Mouse (Mus musculus) gastrocnemius, postnatal 10 days (tissue): ENCODE data around the gene Mtnr1b. TPM values are rescaled to one million over a fixed set of nuclear protein-coding genes. Genes with fewer than 3 reads are reported as not detected.

Source experiments
- DNase-seq: peaks from one replicate; pipeline ENCODE4 v3.0.0; 2021; ENCODE audit warnings: mixed read lengths
- total RNA-seq, 2 experiments: library from RNA; stranded (reverse); gene quantifications; 2 replicates each; pipeline ENCODE4 v1.2.3; 2021

Mtnr1b gene
- total RNA-seq, 2 experiments from 2014 or later: not detected

DNA sequence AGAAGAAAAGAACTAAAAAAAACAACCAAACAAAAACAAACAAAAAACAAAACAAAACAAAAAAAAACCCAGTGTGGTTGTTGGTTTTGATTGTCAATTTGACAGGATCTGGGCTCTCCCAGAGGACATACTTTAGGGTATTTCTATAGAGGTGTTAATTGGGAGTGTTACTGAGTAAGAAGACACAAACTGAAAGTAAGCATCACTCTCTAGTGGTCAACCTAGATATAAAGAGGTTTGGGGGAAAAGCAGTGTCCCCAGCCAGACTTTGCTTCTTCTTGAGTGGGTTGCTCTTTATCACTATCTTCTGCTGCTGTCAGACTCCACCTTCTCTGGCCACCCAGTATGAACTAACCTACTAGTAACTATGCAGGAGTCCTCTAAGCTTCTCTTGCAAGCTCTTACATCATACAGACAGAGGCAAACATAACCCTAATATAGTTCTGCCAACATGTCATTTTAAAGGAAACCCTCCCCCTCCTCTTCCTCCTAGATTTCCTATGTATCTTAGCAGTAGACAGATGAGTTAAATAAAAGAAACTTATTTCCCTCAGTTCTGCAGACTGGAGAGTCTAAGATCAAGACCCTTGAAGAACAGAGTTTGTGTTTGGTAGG, 71.8 kb downstream of the Mtnr1b start:
- DNase-seq: no peak

DNA sequence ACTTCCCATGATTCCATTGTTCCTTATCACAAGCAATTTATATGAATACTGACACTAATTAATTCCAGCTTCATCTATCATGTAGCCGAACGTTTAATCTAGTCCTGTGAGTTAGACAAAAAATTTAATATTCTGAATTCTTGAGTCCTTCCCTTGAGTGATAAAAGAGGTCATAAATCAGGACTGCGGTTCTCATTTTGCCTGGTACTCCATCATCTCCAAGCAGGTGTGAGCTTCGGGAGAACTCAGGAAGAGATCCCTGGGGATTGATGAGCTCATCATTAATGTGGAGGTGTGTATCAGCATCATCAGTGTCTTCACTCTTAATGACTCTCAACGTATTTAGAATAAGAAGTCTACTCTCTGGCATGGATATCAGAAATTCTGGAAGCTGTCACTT, 74.0 kb downstream of the Mtnr1b start:
- DNase-seq: no peak

DNA sequence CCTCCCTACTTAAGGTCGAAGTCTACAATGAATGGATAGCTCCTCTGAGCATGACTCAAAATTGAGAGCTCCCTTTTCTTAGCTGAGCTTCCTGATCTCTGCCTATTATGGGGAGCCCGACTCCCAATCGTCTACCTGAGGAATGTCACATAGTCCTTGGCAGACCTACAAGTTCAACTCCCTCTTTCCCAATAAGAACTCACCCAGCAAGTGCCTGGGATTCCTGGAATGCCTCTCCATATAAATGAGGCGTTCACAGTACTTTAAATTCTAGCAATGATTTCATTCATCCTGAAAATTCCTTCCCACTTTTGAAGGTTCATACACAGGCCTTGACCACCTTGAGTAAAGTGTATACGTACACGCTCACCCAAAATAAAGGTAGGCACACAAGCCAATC, 79.9 kb downstream of the Mtnr1b start:
- no peak for DNase-seq

DNA sequence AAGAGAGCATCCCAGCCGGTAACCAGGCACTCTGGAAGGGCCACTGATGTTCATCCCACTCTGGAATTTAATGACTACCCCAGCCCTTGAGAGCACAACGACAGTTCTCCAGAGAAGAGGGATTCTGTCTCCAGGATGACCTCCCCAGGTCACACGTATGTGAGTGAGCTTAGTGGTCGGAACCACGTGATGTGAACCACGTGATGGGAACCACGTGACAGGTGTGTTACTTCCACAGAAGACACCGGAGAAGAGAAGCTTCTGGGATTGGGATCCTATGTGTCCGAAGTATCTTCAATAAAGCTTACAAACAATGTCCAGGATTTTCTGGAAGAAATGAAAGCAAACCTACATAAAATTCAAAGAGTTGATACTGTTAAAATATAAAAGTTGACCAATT, 82.3 kb downstream of the Mtnr1b start:
- no peak for DNase-seq

DNA sequence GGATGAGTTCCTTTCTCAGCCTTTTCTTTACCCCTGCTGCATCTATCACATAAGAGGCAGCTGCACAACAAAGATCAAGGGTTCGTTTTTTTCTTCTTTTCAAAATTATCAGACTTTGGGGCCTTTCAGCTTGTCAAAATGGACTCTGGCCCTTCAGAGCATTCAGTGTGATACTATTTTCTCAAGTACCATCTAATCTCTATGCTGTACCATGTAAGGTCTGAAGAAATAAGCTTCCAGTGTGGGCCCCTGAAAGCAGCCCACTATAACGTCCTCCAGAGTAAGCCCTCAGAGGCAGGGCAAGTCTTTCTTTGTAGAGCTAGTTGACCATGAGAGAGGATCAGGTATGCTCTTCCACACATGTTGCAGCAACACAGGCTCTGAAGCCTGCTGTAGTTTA, 87.7 kb downstream of the Mtnr1b start:
- no peak for DNase-seq

DNA sequence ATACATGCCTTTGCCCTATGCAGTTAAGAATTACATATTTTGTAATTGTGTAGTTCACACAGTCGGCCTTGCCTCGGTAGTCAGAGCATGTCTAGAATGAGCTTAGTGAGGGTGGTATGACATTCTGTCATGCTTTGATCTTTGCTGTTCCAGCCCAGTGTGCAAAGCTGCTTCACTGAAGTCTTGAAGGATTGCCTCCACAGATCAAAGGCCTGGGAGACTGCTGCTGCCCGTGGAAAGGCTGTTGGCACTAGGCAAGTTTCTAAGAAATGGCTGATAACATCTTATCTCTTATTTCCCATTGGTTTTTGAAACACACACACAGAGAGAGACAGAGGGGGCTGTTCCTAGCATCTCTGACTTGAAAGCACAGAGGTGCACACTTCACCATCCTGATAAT, 88.2 kb downstream of the Mtnr1b start:
- DNase-seq: no peak

DNA sequence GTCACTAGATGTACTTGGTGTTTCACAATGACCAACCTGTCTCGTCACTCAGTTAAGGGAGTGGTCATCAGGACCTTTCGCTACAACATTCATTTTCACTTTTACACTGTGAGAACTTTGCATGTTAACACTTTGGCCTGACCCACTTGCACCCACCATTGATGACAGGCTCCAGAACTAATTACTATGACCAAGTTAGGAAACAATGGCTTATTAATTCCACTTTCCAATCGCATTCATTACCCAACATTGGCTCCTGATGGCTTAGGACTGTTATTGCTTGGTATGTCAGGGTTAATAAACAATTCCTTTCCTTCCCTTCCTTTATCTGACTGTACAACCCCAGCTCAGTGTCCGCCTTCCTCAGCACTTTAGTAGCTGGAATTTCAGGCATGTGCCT, 92.4 kb downstream of the Mtnr1b start:
- no peak for DNase-seq

DNA sequence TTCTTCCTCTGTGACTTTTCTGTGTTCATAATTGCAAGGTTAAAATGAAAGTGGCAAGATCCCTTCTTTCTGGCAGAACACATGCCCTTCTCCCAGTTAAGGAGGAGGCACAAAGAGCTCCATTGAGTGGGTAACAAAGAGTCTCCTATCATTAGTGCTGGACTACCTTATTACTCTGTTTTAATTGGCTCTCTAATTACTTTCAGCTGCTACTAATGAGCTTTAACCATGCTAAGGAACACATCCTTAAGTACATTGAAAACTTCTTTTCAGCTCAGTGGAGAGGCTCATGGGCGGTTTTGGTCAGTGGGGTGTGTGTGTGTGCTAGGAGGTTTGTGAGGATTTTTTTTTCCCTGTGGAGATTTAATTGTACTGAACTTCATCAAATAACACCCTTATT, 99.4 kb downstream of the Mtnr1b start:
- DNase-seq: no peak

Other genes starting within 250 kb of the Mtnr1b start
- under 1 TPM; 0.09 to 0.11 TPM for gene Deup1, start 246.6 kb downstream of the Mtnr1b start, total RNA-seq
- gene Slc36a4, start 164.8 kb downstream of the Mtnr1b start, total RNA-seq: 10 to 100 TPM in 1 of 2 experiments, 1 to 10 TPM in 1; 8.6 to 12.5 TPM